Mouse (Mus musculus) C2C12 (cell line): Measurements from ENCODE around the gene Vwa3b. TPM values are rescaled to one million over a fixed set of nuclear protein-coding genes. Genes with fewer than 3 reads are reported as not detected.

Source experiments
- H3K27me3 ChIP-seq: one replicate; pipeline ENCODE4 v1.6.1; 2011; ENCODE audit not compliant: control insufficient read depth, insufficient read depth, insufficient read length
- H3K36me3 ChIP-seq: one replicate; pipeline ENCODE4 v1.6.1; 2011; ENCODE audit not compliant: control insufficient read depth, insufficient read depth
- H3K4me3 ChIP-seq: one replicate; pipeline ENCODE4 v1.5.1; 2011; ENCODE audit warnings: mild to moderate bottlenecking, control low read depth; ENCODE audit not compliant: poor library complexity, insufficient read depth, severe bottlenecking
- H3K79me2 ChIP-seq: one replicate; pipeline ENCODE4 v1.6.1; 2011; ENCODE audit not compliant: control insufficient read depth, insufficient read depth
- H3K79me3 ChIP-seq: one replicate; pipeline ENCODE4 v1.6.1; 2011; ENCODE audit warnings: low read depth, control low read depth
- H3ac ChIP-seq: one replicate; pipeline ENCODE3; 2011; ENCODE audit warnings: low read depth; ENCODE audit not compliant: control insufficient read depth, insufficient read length
- CEBPB ChIP-seq: IDR thresholded peaks from one replicate; pipeline ENCODE4 v1.6.1; 2011; ENCODE audit warnings: low read depth, mild to moderate bottlenecking, control low read depth, moderate library complexity
- CTCF ChIP-seq: IDR thresholded peaks from one replicate; pipeline ENCODE4 v1.5.1; 2011; ENCODE audit not compliant: control insufficient read depth, insufficient read depth, insufficient read length
- FOSL1 ChIP-seq: IDR thresholded peaks from one replicate; pipeline ENCODE4 v1.8.0; 2011; ENCODE audit warnings: mild to moderate bottlenecking, low read length; ENCODE audit not compliant: poor library complexity, insufficient read depth, severe bottlenecking
- MAX ChIP-seq: IDR thresholded peaks from one replicate; pipeline ENCODE4 v1.6.1; 2011; ENCODE audit warnings: mild to moderate bottlenecking, control low read depth
- MYOD1 ChIP-seq: IDR thresholded peaks from one replicate; pipeline ENCODE4 v1.6.1; 2011; ENCODE audit warnings: low read depth; ENCODE audit not compliant: control insufficient read depth, insufficient read length
- MYOG ChIP-seq: IDR thresholded peaks from one replicate; pipeline ENCODE4 v1.6.1; 2011; ENCODE audit not compliant: control insufficient read depth, insufficient read length; ENCODE audit errors: extremely low read depth
- USF1 ChIP-seq: IDR thresholded peaks from one replicate; pipeline ENCODE4 v1.6.1; 2011; ENCODE audit warnings: low read depth, mild to moderate bottlenecking, control low read depth, moderate library complexity
- polyA plus RNA-seq: library from polyadenylated mRNA; unstranded; fragments of >200 nt; fragmentation: generic; extraction: Trizol; gene quantifications from one replicate; pipeline ENCODE4 v1.2.1, GENCODE M21; 2012; ENCODE audit warnings: missing spikeins

Gene Vwa3b
- polyA plus RNA-seq, 1 experiment, result not detected

- no peaks in the 10 kb centered on the region for H3K36me3 ChIP-seq
- H3K79me2 ChIP-seq, result no peaks in the 10 kb centered on the region
- no peak overlapping the region for H3ac ChIP-seq
- no peaks in the 10 kb centered on the region for H3K79me3 ChIP-seq
- H3K4me3 ChIP-seq, result no peak overlapping the region
- no peaks in the 10 kb centered on the region for H3K27me3 ChIP-seq
- TF ChIP-seq MAX, result no peak
- no peak for TF ChIP-seq MYOD1
- no peak for TF ChIP-seq MYOG
- TF ChIP-seq CEBPB, result no peak
- no peak for TF ChIP-seq USF1
- TF ChIP-seq CTCF, result no peak
- no peak for TF ChIP-seq FOSL1
These were observed 74.6 kb downstream of the Vwa3b start for GRCm38 (mm10) chr1:37101016-37101415.

GRCm38 (mm10) chr1:37101717-37102116, 75.3 kb downstream of the Vwa3b start:
- H3K79me2 ChIP-seq, result no peaks in the 10 kb centered on the region
- H3K79me3 ChIP-seq, result no peaks in the 10 kb centered on the region
- no peak overlapping the region for H3ac ChIP-seq
- H3K27me3 ChIP-seq, result no peaks in the 10 kb centered on the region
- TF ChIP-seq CTCF (no peak), USF1 (no peak), CEBPB (no peak), MYOG (no peak), MAX (no peak), MYOD1 (no peak), FOSL1 (no peak)
- no peaks in the 10 kb centered on the region for H3K36me3 ChIP-seq
- H3K4me3 ChIP-seq, result no peak overlapping the region

- H3ac ChIP-seq, result no peak overlapping the region
- no peaks in the 10 kb centered on the region for H3K79me3 ChIP-seq
- TF ChIP-seq CEBPB, result no peak
- TF ChIP-seq MAX, result no peak
- TF ChIP-seq CTCF, result no peak
- TF ChIP-seq MYOD1, result no peak
- no peak for TF ChIP-seq USF1
- no peak for TF ChIP-seq MYOG
- TF ChIP-seq FOSL1, result no peak
- no peaks in the 10 kb centered on the region for H3K27me3 ChIP-seq
- H3K79me2 ChIP-seq, result no peaks in the 10 kb centered on the region
- H3K4me3 ChIP-seq, result no peak overlapping the region
- no peaks in the 10 kb centered on the region for H3K36me3 ChIP-seq
These were observed 78.8 kb downstream of the Vwa3b start for GRCm38 (mm10) chr1:37105194-37105593.

GRCm38 (mm10) chr1:37113781-37114180, 87.4 kb downstream of the Vwa3b start:
- Histone ChIP-seq H3K4me3 (no peak overlapping the region), H3ac (no peak overlapping the region), H3K36me3 (no peaks in the 10 kb centered on the region), H3K79me3 (no peaks in the 10 kb centered on the region), H3K27me3 (peaks cover 8% of the 10 kb centered on the region), H3K79me2 (no peaks in the 10 kb centered on the region)
- TF ChIP-seq CEBPB, result no peak
- TF ChIP-seq FOSL1, result no peak
- no peak for TF ChIP-seq USF1
- no peak for TF ChIP-seq CTCF
- TF ChIP-seq MAX, result no peak
- no peak for TF ChIP-seq MYOG

- TF ChIP-seq CTCF, result no peak
- no peak for TF ChIP-seq USF1
- no peak for TF ChIP-seq MAX
- TF ChIP-seq CEBPB, result no peak
- no peak for TF ChIP-seq MYOD1
- TF ChIP-seq FOSL1, result no peak
- no peak for TF ChIP-seq MYOG
- H3K79me2 ChIP-seq, result no peaks in the 10 kb centered on the region
- no peak overlapping the region for H3ac ChIP-seq
- H3K4me3 ChIP-seq, result no peak overlapping the region
- peaks cover 8% of the 10 kb centered on the region for H3K27me3 ChIP-seq
- no peaks in the 10 kb centered on the region for H3K79me3 ChIP-seq
- no peaks in the 10 kb centered on the region for H3K36me3 ChIP-seq
These were observed 89.5 kb downstream of the Vwa3b start for GRCm38 (mm10) chr1:37115847-37116246.

GRCm38 (mm10) chr1:37116574-37116973, 90.2 kb downstream of the Vwa3b start:
- TF ChIP-seq MYOG (no peak), MYOD1 (no peak), CEBPB (no peak), USF1 (no peak), CTCF (no peak), MAX (no peak), FOSL1 (no peak)
- H3ac ChIP-seq, result no peak overlapping the region
- H3K79me2 ChIP-seq, result no peaks in the 10 kb centered on the region
- H3K79me3 ChIP-seq, result no peaks in the 10 kb centered on the region
- peaks cover 8% of the 10 kb centered on the region for H3K27me3 ChIP-seq
- no peak overlapping the region for H3K4me3 ChIP-seq
- no peaks in the 10 kb centered on the region for H3K36me3 ChIP-seq
